Mouse (Mus musculus) kidney, adult 9 months (tissue): ENCODE data around the gene Ccl6.
"Not testable (repeated sequence)": the region's sequence is repeated elsewhere in the genome, so short reads cannot be mapped to it uniquely, and the experiment has no call there.

Source experiments
- DNase-seq: peaks from one replicate; pipeline ENCODE4 v3.0.0; 2022

Gene Ccl6

DNA sequence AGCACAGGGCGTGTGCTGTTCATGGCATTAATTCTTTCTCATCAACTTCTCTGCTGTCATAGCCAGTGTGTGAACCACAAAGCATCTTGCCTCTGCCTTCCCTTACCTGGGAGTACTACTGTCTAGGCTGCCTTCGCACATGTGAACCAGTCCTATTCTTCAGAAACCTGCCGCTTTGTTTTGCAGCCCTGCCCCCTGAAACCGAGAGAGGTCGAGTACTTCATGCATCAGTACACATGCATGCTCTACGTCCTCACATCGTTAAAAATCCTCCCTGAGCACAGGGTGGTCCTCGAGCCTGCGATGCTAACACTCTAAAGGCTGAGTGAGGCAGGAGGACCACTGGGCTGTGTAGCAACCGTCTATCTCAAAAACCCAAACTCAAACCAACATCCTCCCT is 35.8 kb downstream of the Ccl6 start:
- DNase-seq, result no peak

DNA sequence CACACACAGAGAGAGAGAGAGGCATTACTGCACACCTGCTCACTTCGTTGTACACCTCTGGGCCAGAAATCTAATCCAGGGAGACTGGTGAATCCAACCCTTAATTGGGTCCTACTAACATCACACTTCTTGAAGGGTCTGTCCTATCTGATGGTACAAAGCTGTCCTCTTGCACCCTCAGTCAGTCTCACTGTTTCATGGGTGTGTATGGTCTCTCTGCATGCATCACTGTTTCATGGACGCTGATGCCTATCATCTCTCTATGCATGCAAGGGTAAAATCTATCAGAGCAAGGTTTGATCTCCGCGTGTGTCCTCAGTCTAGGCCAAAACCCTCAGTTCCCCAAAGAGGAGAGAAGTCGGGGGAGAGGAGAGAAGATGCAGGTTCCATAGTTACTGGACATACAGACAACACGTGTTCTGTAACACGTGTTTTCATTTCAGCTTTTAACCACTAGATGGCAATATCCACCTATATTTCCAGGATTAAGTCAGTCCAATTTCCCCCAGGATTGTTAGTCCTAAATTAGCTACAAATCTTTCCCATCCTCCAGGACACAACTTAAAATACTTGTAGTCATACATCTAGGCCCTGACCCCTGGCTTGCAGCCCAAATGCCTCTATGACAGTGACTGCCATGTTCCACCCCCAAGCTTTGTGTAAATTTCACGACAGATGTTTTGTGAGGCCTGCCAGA is 36.7 kb downstream of the Ccl6 start:
- peak; percentile 72 for DNase-seq

DNA sequence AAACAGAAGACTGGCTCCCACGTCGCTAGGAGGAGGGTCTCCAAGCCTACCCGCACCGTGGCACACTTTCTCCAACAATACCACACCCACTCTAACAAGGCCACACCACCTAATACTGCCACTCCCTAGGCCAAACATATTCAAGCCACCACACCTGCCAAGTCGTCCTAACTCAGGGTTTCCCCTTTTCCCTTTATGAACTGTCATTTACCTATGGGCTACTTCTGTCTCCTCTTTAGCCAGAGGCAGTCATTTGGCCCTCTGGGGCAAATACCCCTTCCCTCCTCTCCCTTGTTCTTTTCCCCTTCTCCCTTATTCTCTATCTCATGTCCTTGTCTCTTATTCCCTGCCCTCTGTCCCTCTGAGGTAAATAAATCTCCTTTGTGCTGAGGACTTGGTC is 41.2 kb downstream of the Ccl6 start:
- no peak for DNase-seq

DNA sequence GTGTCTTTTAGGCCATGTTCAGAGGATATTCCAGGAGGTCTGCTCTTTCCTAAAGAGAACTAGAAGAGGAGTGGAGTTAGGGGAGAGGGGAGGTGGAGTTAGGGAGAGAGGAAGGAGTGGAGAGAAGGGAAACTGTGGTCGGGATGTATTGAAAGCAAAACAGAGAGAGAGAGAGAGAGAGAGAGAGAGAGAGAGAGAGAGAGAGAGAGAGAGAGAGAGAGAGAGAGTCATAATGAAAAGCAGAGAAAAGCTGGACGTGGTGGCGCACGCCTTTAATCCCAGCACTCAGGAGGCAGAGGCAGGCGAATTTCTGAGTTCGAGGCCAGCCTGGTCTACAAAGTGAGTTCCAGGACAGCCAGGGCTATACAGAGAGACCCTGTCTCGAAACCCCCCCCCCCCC is 41.9 kb downstream of the Ccl6 start:
- DNase-seq, result not testable (repeated sequence)

DNA sequence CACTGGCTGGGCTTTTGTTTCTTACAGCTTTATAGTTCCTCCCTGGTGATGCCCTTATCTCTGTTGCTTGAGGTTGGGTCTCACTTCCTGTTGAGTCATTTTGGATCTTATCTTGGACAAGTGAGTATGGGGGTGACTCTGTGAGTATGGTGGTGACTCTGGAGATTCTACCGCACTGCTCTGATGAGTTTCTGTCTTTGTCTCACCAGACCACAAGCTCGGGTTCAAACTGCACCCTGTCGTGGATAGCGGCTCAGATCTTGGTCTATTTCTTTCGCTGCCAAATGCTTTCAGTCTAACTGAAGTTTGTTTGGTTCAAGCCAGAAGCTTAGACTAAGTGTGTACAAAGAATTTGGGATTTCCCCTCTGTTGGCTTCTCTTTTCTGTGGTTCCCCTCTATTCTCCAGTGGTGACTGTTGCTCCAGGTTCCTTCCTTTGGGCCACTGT is 42.7 kb downstream of the Ccl6 start:
- no peak for DNase-seq

DNA sequence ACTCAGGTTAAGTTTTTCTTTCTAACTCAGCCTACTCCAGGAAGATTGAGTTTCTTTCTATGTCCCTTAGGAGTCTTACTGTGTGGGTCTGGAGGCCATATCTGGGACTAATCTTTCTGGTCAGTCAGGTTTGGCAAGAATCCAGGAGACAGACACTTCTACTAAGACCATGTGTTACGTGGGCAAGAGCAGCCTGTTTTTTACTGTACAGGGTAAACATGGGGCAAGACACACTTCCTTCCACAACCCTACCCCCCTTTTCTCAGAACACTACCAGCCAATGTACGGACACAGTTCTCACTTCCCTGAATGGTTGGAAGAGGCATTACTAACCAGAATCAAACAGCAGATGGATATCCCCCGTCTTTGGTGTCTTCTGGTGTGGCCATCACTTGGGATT is 48.7 kb downstream of the Ccl6 start:
- no peak for DNase-seq

DNA sequence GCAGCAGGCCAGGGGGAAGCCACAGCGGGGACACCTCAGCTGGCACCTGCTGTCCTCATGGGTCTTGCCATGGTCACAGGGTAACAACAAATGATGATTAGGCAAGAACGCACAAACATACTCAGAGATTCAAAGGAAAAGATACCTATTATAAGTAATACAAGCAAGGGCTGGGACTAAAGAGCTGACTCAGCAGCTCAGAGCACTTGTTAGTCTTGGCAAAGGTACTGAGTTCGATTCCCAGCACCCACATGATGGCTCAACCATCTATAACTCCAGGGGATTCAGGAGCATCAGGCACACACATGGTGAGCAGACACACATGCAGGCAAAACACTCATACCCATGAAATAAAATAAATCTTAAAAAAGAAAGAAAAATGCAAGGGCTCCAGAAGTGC is 51.5 kb downstream of the Ccl6 start:
- no peak for DNase-seq

DNA sequence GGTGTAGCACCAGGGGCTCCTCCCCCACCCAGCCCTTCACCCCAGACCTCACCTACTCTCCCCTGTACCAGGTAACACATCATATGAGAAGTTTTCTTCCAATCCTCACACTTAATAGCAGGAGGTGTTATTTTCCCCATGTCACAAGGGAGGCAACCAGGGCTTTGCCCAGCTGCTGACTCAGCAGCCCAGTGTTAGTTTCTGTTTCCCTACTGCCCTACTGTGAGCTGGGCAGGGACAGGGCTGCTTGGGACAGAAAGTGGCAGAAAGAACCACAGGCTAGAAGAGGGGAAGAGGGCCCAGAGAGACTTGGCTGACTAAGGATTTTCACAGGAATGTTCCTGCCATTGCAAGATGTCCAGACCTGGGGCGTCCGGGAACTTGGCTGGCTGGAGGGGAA is 52.0 kb downstream of the Ccl6 start:
- no peak for DNase-seq

DNA sequence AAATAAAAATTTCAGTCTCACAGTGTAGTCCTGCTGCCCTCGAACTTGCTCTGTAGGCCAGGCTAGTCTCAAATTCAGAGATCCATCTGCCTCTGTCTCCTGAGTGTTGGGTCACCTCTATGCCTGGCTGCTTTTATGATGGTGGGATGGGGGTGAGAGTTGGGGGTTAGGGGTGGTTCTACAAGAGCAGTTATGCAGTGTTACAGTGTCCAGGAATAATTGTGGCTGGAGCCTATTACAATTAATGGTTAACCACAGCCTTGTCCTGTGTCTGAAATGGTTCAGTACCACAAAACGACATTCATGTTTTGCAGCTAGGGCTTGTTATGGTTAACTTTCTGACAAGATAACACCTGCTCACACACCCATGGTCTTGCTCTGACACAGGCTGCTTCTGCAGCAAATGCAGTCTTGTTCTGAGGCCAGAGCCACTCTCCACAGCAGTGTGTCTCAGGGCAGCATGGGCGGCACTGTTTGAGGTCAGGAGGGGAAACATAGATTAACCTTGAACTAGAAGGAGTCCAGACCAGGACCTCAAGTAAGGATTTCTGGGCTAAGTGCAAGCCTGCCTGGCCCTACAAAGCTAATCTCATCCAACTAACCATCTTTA is 54.1 kb downstream of the Ccl6 start:
- DNase-seq, result peak; percentile 53
